Mouse (Mus musculus): ENCODE results near the gene Gm21983.
A peak's percentile ranks its signal among the peaks of the same experiment; 100 is the strongest.

Gene Gm21983

GRCm38 (mm10) chr7:27180837-27181695 lies at the start of gene Gm21983, which contains the start of gene Mia:
Gene Gm21983 (minus strand): TSS chr7:27181086.
Gene Mia (minus strand): TSS chr7:27181157.
- no peak for DNase-seq (ENCODE audit: low spot score)

GRCm38 (mm10) chr7:27228865-27229264 lies 48.0 kb upstream of the Gm21983 start:
- no peak for DNase-seq (ENCODE audit: low spot score)

- DNase-seq (ENCODE audit: low spot score), result peak; percentile 91
Measured at GRCm38 (mm10) chr7:27228281-27228821, 47.5 kb upstream of the Gm21983 start, which contains the start of gene Itpkc. Gene Itpkc (minus strand): TSS chr7:27228661.

- DNase-seq (ENCODE audit: low spot score), result no peak
Measured at GRCm38 (mm10) chr7:27227676-27228075, 46.8 kb upstream of the Gm21983 start.

GRCm38 (mm10) chr7:27227276-27227675 lies 46.4 kb upstream of the Gm21983 start:
- no peak for DNase-seq (ENCODE audit: low spot score)

- peak; percentile 47 for DNase-seq (ENCODE audit: low spot score)
Measured at GRCm38 (mm10) chr7:27224877-27225575, 44.1 kb upstream of the Gm21983 start.

GRCm38 (mm10) chr7:27222538-27222937 lies 41.7 kb upstream of the Gm21983 start:
- no peak for DNase-seq (ENCODE audit: low spot score)

GRCm38 (mm10) chr7:27221939-27222338 lies 41.1 kb upstream of the Gm21983 start:
- no peak for DNase-seq (ENCODE audit: low spot score)

- no peak for DNase-seq (ENCODE audit: low spot score)
Measured at GRCm38 (mm10) chr7:27219937-27220336, 39.1 kb upstream of the Gm21983 start.

GRCm38 (mm10) chr7:27218586-27218985 lies 37.7 kb upstream of the Gm21983 start:
- no peak for DNase-seq (ENCODE audit: low spot score)

GRCm38 (mm10) chr7:27212626-27213025 lies 31.7 kb upstream of the Gm21983 start:
- DNase-seq (ENCODE audit: low spot score), result no peak

- no peak for DNase-seq (ENCODE audit: low spot score)
Measured at GRCm38 (mm10) chr7:27203730-27204449, 23.0 kb upstream of the Gm21983 start.

- DNase-seq (ENCODE audit: low spot score), result no peak
Measured at GRCm38 (mm10) chr7:27198779-27199178, 17.9 kb upstream of the Gm21983 start.

GRCm38 (mm10) chr7:27198355-27198754 lies 17.5 kb upstream of the Gm21983 start:
- DNase-seq (ENCODE audit: low spot score), result no peak

GRCm38 (mm10) chr7:27197634-27198033 lies 16.7 kb upstream of the Gm21983 start:
- no peak for DNase-seq (ENCODE audit: low spot score)

- no peak for DNase-seq (ENCODE audit: low spot score)
Measured at GRCm38 (mm10) chr7:27197136-27197535, 16.2 kb upstream of the Gm21983 start.

GRCm38 (mm10) chr7:27195681-27196611 lies 15.1 kb upstream of the Gm21983 start, which contains the start of the genes BC024978 and Snrpa:
Gene BC024978 (plus strand): TSS chr7:27195781.
Gene Snrpa (minus strand): TSS chr7:27196271.
- peak; percentile 99 for DNase-seq (ENCODE audit: low spot score)

GRCm38 (mm10) chr7:27193731-27194130 lies 12.8 kb upstream of the Gm21983 start:
- DNase-seq (ENCODE audit: low spot score), result no peak

- no peak for DNase-seq (ENCODE audit: low spot score)
Measured at GRCm38 (mm10) chr7:27192434-27192833, 11.5 kb upstream of the Gm21983 start.

- DNase-seq (ENCODE audit: low spot score), result no peak
Measured at GRCm38 (mm10) chr7:27189271-27189931, 8.5 kb upstream of the Gm21983 start.
